Mouse (Mus musculus): ENCODE measurements around the gene Cdiptos.

GRCm38 (mm10) chr7:126951741-126952140 is 24.2 kb downstream of the Cdiptos start:
- TF ChIP-seq CTCF (IDR thresholded peaks at IDR 0.05; ENCODE audit: borderline replicate concordance, control insufficient read depth, extremely low read depth, insufficient read depth, low read length, poor library complexity): no peak
- TF ChIP-seq POLR2A (IDR thresholded peaks at IDR 0.05; ENCODE audit: control insufficient read depth, extremely low read depth, insufficient read depth, low read length, poor library complexity): no peak

Data from thymus, adult 2 months (tissue).